Mouse (Mus musculus): ENCODE measurements around the gene Ap3s2. TPM values are rescaled to one million over a fixed set of nuclear protein-coding genes. Genes with fewer than 3 reads are reported as not detected.

Ap3s2 gene
- 10 to 100 TPM; 23.5 to 26.9 TPM for polyA plus RNA-seq (2017; shearing (Covaris generic))

GRCm38 (mm10) chr7:79920344-79920983, at the start of gene Ap3s2:
Ap3s2 (minus strand) TSS chr7:79920649.

GRCm38 (mm10) chr7:79934862-79935510, 14.5 kb upstream of the Ap3s2 start, which contains the start of gene Arpin:
Arpin (minus strand) TSS chr7:79935359.

GRCm38 (mm10) chr7:79860811-79861210, 59.6 kb downstream of the Ap3s2 start, which contains the start of gene Anpep:
Anpep (minus strand) TSS chr7:79861059.

Other genes with a start within 250 kb of the Ap3s2 start
- gene Kif7, start 204.9 kb downstream of the Ap3s2 start, polyA plus RNA-seq (2017; shearing (Covaris generic)), result 1 to 10 TPM in 1 of 2 experiments, under 1 TPM in 1; 0.69 to 1.0 TPM
- under 1 TPM in 1 of 2 experiments, not detected in 1; 0.06 TPM for gene Plin1, start 187.7 kb downstream of the Ap3s2 start, polyA plus RNA-seq (2017; shearing (Covaris generic))
- gene Pex11a, start 177.5 kb downstream of the Ap3s2 start, polyA plus RNA-seq (2017; shearing (Covaris generic)), result 1 to 10 TPM; 2.5 to 3.1 TPM
- under 1 TPM; 0.07 to 0.41 TPM for gene Wdr93, start 177.5 kb downstream of the Ap3s2 start, polyA plus RNA-seq (2017; shearing (Covaris generic))
- gene Mesp1, start 126.9 kb downstream of the Ap3s2 start, polyA plus RNA-seq (2017; shearing (Covaris generic)), result not detected
- under 1 TPM in 1 of 2 experiments, not detected in 1; 0.13 TPM for gene Mesp2, start 109.9 kb downstream of the Ap3s2 start, polyA plus RNA-seq (2017; shearing (Covaris generic))
- under 1 TPM in 1 of 2 experiments, not detected in 1; 0.38 TPM for gene Anpep, start 59.6 kb downstream of the Ap3s2 start, polyA plus RNA-seq (2017; shearing (Covaris generic))
- under 1 TPM; 0.20 to 0.59 TPM for gene Arpin, start 14.7 kb upstream of the Ap3s2 start, polyA plus RNA-seq (2017; shearing (Covaris generic))
- gene Zfp710, start 104.2 kb upstream of the Ap3s2 start, polyA plus RNA-seq (2017; shearing (Covaris generic)), result 10 to 100 TPM in 1 of 2 experiments, 1 to 10 TPM in 1; 9.7 to 12.4 TPM
- 10 to 100 TPM; 61.7 to 97.1 TPM for gene Idh2, start 194.7 kb upstream of the Ap3s2 start, polyA plus RNA-seq (2017; shearing (Covaris generic))